Mouse (Mus musculus) heart, adult 9 months (tissue): Measurements from ENCODE around the gene Rxfp4.

ENCODE experiments used
- DNase-seq, 2 experiments: peaks; one replicate each; pipeline ENCODE4 v3.0.0; 2022; ENCODE audit warnings: low spot score in 2 of 2

The Rxfp4 gene

GRCm38 (mm10) chr3:88651669-88652618 lies 998 bp downstream of the Rxfp4 start:
- no peak for DNase-seq

GRCm38 (mm10) chr3:88650713-88651504 lies 2.0 kb downstream of the Rxfp4 start:
- no peak for DNase-seq

DNA sequence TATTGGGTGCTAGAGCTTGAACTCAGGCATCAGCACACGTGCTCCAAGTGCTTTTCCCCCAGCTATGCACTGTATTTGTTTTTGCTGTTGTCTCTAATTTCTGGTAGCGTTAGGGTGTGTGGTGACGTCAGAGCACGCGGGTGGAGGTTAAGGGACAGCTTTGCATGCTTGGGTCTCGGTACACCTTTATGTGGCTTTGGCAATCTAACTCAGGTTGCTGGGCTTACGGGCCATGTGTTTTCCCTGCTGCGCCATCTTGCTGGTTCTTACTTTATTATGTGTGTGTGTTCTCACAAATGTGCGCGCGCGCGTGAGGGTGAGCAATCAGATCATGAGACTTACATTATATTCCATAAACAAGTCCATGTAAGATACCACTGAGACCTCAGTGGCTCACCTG lies 3.0 kb downstream of the Rxfp4 start:
- DNase-seq = no peak

DNA sequence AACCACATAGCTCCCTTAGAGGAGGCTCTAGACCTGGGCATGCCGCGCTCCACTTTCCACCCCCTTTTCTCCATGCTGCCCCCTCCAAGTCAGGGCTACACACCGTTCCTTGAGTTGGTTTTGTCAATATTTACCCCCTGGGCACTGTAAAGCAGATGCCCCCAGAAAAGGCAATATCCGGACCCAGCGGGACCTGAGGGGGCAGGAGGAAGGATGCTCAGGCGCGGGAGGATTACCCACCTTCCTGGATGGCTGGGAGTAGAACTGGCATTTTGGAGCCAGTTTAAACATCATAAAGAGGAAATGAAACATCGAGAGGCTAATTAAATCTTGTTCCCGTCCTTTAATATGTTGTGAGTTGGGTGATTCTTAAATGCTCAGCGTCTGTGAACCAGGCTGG lies 3.8 kb downstream of the Rxfp4 start:
- DNase-seq = no peak

- DNase-seq = no peak
These were observed 4.3 kb downstream of the Rxfp4 start for GRCm38 (mm10) chr3:88648452-88649168.

GRCm38 (mm10) chr3:88647779-88648413 lies 5.0 kb downstream of the Rxfp4 start:
- no peak for DNase-seq

GRCm38 (mm10) chr3:88647076-88647475 lies 5.9 kb downstream of the Rxfp4 start:
- no peak for DNase-seq

DNA sequence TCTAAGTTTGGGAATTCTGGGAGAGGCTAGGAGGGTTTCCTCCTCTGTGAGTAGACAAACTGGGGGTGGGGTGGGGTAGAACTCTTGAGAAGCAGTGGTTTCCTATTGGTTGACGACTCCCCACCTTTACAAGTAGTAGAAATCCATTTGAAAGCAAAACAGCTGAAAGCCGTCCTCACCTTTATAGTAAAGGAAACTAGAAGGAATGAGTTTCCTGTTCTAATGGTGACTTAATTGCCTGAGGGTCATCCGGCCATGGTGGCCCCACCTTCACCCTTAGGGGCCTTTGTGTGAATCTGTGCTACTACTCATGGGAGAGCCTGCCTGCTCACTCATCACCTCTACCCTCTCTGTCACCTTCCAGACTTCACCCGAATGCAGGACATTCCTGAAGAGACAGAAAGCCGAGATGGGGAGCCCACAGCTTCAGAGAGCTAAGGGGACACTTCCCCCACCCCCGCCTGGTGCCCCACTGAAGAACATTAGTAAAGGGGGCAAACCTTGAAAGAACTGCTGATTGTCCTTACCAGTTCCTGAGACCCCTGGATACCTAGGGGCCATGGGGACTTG lies 6.4 kb downstream of the Rxfp4 start:
- DNase-seq = no peak

GRCm38 (mm10) chr3:88645937-88646336 lies 7.0 kb downstream of the Rxfp4 start:
- DNase-seq = no peak

DNA sequence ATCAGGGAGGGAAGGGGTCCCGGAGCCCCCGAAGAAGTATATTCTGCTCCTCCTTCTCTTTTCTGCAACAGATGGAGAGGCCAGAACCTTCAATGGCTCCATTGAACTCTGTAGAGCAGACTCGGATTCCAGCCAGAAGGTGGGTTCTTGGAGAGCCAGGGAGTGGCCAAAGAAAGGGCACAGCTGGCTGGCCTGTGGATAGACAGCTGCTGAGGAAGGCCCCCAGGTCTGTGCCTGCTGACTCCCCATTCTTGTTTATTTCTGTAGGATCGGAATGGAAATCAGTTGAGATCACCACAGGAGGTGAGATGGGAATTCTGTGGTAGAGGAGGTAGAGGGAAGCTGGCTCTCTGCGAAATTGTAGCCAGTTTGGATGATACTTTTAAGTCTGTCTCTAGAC lies 9.9 kb downstream of the Rxfp4 start:
- DNase-seq = no peak

GRCm38 (mm10) chr3:88640676-88641075 lies 12.3 kb downstream of the Rxfp4 start:
- DNase-seq = peak in 1 of 2 experiments; percentile 49

GRCm38 (mm10) chr3:88639239-88639638 lies 13.7 kb downstream of the Rxfp4 start:
- no peak for DNase-seq

GRCm38 (mm10) chr3:88637134-88637533 lies 15.8 kb downstream of the Rxfp4 start:
- DNase-seq = no peak

DNA sequence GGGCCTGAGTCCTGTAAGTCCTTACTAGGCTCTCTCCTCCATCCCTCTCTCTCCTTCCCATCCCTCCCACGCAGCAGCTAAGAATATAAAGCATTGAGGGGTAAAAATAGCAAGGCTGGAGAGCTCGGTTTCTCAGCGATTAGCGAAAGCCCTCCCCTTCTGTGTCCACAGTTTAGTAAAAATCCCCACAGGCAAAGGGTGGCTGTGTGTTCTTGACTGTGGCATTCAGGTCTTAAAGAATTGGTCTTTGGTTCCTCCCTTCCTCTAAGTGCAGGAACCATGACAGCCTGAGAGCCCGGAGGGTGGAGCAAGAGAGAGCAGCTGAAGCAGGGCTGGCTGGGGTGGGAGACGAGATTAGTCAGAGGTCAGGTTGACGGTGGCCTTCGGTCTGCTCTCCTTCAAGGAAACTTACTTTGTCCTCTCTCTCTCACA lies 16.4 kb downstream of the Rxfp4 start:
- no peak for DNase-seq

DNA sequence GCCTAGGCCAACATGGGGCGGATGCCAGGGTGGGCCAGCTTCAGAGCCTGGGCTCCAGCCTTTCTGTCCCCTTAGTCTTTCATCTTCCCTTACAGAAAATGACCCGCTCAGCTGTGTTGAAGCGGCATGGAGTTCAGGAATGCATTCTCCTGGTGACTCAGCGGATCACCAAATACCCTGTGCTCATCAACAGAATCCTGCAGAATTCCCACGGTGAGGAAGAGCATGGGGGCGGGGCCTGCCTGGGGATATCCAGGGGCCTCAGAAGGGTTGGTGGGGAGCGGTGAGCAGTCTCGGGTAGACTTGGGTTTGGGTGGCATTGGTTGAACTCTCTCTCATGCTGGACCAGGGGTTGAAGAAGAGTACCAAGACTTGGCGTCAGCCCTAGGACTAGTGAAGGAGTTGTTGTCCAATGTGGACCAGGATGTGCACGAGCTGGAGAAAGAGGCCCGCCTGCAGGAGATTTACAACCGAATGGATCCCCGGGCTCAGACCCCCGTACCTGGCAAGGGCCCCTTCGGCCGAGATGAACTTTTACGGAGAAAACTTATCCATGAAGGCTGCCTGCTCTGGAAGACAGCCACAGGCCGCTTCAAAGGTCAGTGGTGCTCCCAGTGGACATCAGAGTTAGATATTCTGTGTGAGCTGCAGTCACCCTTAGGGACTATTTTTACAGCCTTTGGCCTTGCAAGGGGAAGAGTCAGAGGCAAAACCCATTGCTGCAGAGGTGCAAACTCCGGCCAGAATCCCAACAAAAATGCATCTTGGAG lies 17.3 kb downstream of the Rxfp4 start:
- DNase-seq = no peak

GRCm38 (mm10) chr3:88633056-88633455 lies 19.9 kb downstream of the Rxfp4 start:
- DNase-seq = no peak

GRCm38 (mm10) chr3:88631921-88632587 lies 20.9 kb downstream of the Rxfp4 start:
- no peak for DNase-seq

GRCm38 (mm10) chr3:88630849-88631341 lies 22.0 kb downstream of the Rxfp4 start:
- DNase-seq = peak in 1 of 2 experiments; percentile 70

- no peak for DNase-seq
These were observed 22.9 kb downstream of the Rxfp4 start for GRCm38 (mm10) chr3:88630018-88630417.

GRCm38 (mm10) chr3:88629244-88629643 lies 23.7 kb downstream of the Rxfp4 start:
- DNase-seq = no peak
